Mouse (Mus musculus) CD4-positive naive resting alpha-beta T cell, adult 76 days (primary cell): Measurements from ENCODE around the gene Ruvbl1. TPM values are rescaled to one million over a fixed set of nuclear protein-coding genes. Genes with fewer than 3 reads are reported as not detected.

Source experiments
- total RNA-seq: library from RNA; stranded (reverse); gene quantifications from one replicate; pipeline ENCODE4 v1.2.4, GENCODE M21; 2023

Gene Ruvbl1
- 32.7 TPM for total RNA-seq

DNA sequence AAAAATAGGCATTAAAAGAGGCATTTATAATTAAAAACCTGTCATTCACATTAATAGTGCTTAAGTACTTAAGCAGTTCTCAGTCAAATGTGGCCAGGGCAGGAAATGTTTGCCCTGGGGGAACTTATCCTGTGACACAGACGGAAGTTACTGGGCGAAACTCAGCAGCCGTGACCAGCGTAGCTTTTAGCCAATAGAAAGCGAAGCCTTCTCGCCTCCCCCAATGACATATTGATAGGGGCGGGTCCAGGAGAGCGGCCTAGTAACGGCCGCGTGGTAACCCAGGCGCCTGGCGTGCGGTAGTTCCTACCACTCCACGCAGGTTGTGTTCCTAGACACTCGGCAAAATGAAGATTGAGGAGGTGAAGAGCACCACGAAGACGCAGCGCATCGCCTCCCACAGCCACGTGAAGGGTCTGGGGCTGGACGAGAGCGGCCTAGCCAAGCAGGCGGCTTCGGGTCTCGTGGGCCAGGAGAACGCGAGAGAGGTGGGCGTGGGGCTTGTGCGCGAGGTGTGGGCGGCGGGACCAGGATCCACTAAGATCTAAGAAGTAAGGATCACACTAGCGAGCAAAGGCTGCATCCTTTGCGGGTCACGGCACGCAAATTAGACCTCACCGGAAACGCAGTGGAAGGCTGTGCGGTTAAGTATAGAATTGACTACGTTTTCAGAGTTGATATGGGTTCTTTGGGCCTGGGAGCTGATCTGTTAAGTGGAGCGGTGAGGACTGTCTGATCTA is at the start of gene Ruvbl1:
TSS of gene Ruvbl1 (plus strand) at position 229 of the 740 bp plus-strand sequence.

DNA sequence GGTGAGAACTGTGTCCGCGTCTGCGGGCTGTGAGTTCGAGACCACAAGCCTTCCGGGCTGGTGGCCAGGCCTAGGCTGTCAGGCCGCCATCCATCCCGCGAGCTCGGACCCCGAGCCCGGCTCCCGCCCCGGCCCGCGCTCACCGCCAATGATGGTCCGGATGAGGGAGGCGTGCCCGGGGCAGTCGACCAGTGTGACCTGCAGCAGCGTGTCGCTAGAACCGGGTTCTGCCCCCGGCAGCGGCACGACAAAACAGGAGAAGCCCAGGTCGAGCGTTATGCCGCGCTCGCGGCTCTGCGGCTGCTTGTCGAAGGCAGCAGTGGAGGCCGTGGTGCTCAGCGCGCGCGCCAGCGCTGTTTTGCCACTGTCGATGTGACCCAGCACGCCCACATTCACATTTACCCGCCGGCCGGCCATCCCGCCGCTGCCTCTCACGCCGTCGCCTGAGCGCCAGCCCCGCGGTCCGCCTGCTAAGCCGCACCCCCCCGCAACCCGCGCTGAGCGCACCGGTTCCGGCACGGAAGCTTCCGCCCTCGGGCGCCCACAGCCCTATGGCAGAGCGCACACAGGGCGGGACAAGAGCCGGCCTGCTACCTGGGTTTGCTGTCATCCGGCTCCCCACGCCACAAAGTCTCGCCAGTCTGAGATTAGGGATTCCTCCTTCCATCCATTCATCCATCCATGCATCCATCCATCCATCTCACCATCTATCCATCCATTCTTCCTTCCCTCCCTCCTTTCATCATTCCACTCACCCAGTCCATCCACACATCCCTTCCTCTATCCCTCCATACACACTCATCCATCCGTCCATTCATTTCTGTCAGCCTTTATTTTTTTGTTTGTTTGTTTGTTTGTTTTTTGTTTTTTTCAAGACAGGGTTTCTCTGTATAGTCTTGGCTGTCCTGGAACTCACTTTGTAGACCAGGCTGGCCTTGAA is 18.9 kb upstream of the Ruvbl1 start, which contains the start of gene Eefsec:
TSS of gene Eefsec (minus strand) at position 477 of the 940 bp plus-strand sequence.

GRCm38 (mm10) chr6:88518404-88519263 is 53.4 kb downstream of the Ruvbl1 start, which contains the start of gene Sec61a1:
Gene Sec61a1, minus strand, starts transcription at chr6:88518905.

Other genes starting within 250 kb of the Ruvbl1 start
- not detected for gene Dnajb8, start 243.1 kb upstream of the Ruvbl1 start, total RNA-seq
- gene Eefsec, start 18.9 kb upstream of the Ruvbl1 start, total RNA-seq: 49.9 TPM
- gene Sec61a1, start 53.5 kb downstream of the Ruvbl1 start, total RNA-seq: 214 TPM
- not detected for gene Kbtbd12, start 172.5 kb downstream of the Ruvbl1 start, total RNA-seq